9 mouse cellular contexts compared by ENCODE assay signal in genomic region chr5:144913923-144914322, GRCm38 (mm10). TPM values are rescaled to one million over a fixed set of nuclear protein-coding genes. Genes with fewer than 3 reads are reported as not detected.
DNase-seq lines count a peak whose midpoint lies in the region; ATAC-seq and TF ChIP-seq lines count a peak whose summit lies in the region.
"Had no signal": no experiment of that assay in that cellular context is flagged by ENCODE, and none has a peak within 500 bp of the region (broad histone marks: within the 10 kb centered on the region; RNA-seq: fewer than 3 reads in every experiment).

No protein-coding gene starts in this region.

- peak; percentile 77 for DNase-seq in gastrocnemius, adult 2 months
- DNase-seq in gastrocnemius, postnatal 36 days, result no peak
- DNase-seq in neural tube, embryonic 10.5 days (ENCODE audit: extremely low spot score, low spot score), result no peak
- DNase-seq in heart, postnatal 10 days, result peak; percentile 68 to 74
- peak; percentile 25 for DNase-seq in right cerebral cortex, postnatal 4 days
- no peak for DNase-seq in lung, postnatal 4 days
- DNase-seq in adrenal gland, adult 2 months, result no peak
- DNase-seq: lung, postnatal 14 days had no signal

- no peaks in the 10 kb centered on the region for H3K9me3 ChIP-seq in neural tube, embryonic 13.5 days

- H3K36me3 ChIP-seq in neural tube, embryonic 13.5 days, result no peaks in the 10 kb centered on the region

- no peak overlapping the region for H3K9ac ChIP-seq in neural tube, embryonic 13.5 days

- H3K4me1 ChIP-seq in neural tube, embryonic 13.5 days (replicated peaks), result peaks cover 60% of the 10 kb centered on the region

- TF ChIP-seq CTCF in gastrocnemius, adult 2 months (IDR thresholded peaks at IDR 0.05), result no peak

- WGBS in neural tube, embryonic 13.5 days, result 79% methylated on average over 16 of the region's 16 CpGs

- H3K4me3 ChIP-seq in gastrocnemius, adult 2 months, result peak overlapping the region; percentile 47
- no peak overlapping the region for H3K4me3 ChIP-seq in neural tube, embryonic 13.5 days

- H3K27ac ChIP-seq in gastrocnemius, adult 2 months, result peak overlapping the region; percentile 70
- H3K27ac ChIP-seq in neural tube, embryonic 13.5 days (replicated peaks), result no peak overlapping the region

- H3K4me2 ChIP-seq in neural tube, embryonic 13.5 days, result no peak overlapping the region

- no peaks in the 10 kb centered on the region for H3K27me3 ChIP-seq in neural tube, embryonic 13.5 days

- ATAC-seq in neural tube, embryonic 13.5 days (ENCODE audit: low read depth), result 0 out of 2 replicates have a peak, but pooled peaks have one; percentile 40

- intact Hi-C loops in gastrocnemius, adult 2 months (cut with DNase I), result loop anchor here (5.0 kb wide), 2 partner anchors 33 to 53 kb away; partner anchors contain the start of gene Smurf1
- intact Hi-C loops in gastrocnemius, postnatal 36 days (cut with DNase I), result loop anchor here (5.0 kb wide), 1 partner anchor 53 kb away; the partner anchor contains the start of gene Smurf1
- intact Hi-C loops in heart, postnatal 10 days (cut with DNase I), result loop anchor here (5.0 kb wide), 1 partner anchor 53 kb away; the partner anchor contains the start of gene Smurf1

RNA-seq across cellular contexts. Expression of gene Smurf1, which starts 51.7 kb away (rescaled TPM):
- total RNA-seq in gastrocnemius, adult 2 months (2021), result 10 to 100 TPM in 1 of 2 experiments, 1 to 10 TPM in 1; 9.3 to 16.8 TPM
- 10 to 100 TPM in 1 of 2 experiments, 1 to 10 TPM in 1; 9.4 to 11.0 TPM for total RNA-seq in gastrocnemius, postnatal 36 days (2021)
- 25.3 and 25.8 TPM in 2 replicates for polyA plus RNA-seq in neural tube, embryonic 13.5 days (2015; fragmentation: Nextera tagmentation; extraction: Ambion mirVana)
- 10 to 100 TPM; 28.7 to 33.6 TPM for total RNA-seq in heart, postnatal 10 days (2021)
- 10 to 100 TPM; 19.5 to 21.6 TPM for total RNA-seq in adrenal gland, adult 2 months (2021)
- 18.6 and 20.7 TPM in 2 replicates for polyA plus RNA-seq in adrenal gland, adult 2 months (2012; rRNA removed)

Comparison
In these comparisons a context has a peak if more than half of its experiments do, and no peak if none do; other contexts are left out.
1. DNase-seq: peak in gastrocnemius, adult 2 months (single experiment), heart, postnatal 10 days (2 of 2) and right cerebral cortex, postnatal 4 days (single experiment); none in gastrocnemius, postnatal 36 days (0 of 2), neural tube, embryonic 10.5 days (single experiment), lung, postnatal 4 days (0 of 2) and adrenal gland, adult 2 months (single experiment).